Mouse (Mus musculus) intestine, embryonic 15.5 days (tissue): ENCODE measurements around the gene Mgat4b. TPM values are rescaled to one million over a fixed set of nuclear protein-coding genes. Genes with fewer than 3 reads are reported as not detected.

Experiments used
- ATAC-seq: fragments of 200-750 bp; cut with Nextera tagmentation; 2 replicates; pipeline ENCODE4 v1.8.0; 2017; ENCODE audit warnings: moderate TSS enrichment, moderate library complexity
- H3K27ac ChIP-seq: fragments of 300-500 bp; sonication (generic); 2 replicates; pipeline ENCODE4 v1.5.1; 2015; ENCODE audit warnings: mild to moderate bottlenecking, inconsistent platforms
- H3K27me3 ChIP-seq: fragments of 300-500 bp; sonication (generic); replicated peaks from 2 replicates; pipeline ENCODE4 v1.6.1; 2015; ENCODE audit warnings: inconsistent platforms
- H3K36me3 ChIP-seq: fragments of 300-500 bp; sonication (generic); 2 replicates; pipeline ENCODE4 v1.6.1; 2015; ENCODE audit warnings: inconsistent platforms
- H3K4me1 ChIP-seq: fragments of 300-500 bp; sonication (generic); replicated peaks from 2 replicates; pipeline ENCODE4 v1.6.1; 2015; ENCODE audit warnings: inconsistent platforms
- H3K4me2 ChIP-seq: fragments of 300-500 bp; sonication (generic); replicated peaks from 2 replicates; pipeline ENCODE4 v1.6.1; 2015; ENCODE audit warnings: mild to moderate bottlenecking, inconsistent platforms
- H3K4me3 ChIP-seq: fragments of 300-500 bp; sonication (generic); replicated peaks from 2 replicates; pipeline ENCODE4 v1.5.1; 2015; ENCODE audit warnings: inconsistent platforms
- H3K9ac ChIP-seq: fragments of 300-500 bp; sonication (generic); 2 replicates; pipeline ENCODE4 v1.6.1; 2015; ENCODE audit warnings: inconsistent platforms
- H3K9me3 ChIP-seq: fragments of 300-500 bp; sonication (generic); 2 replicates; pipeline ENCODE4 v1.6.1; 2016; ENCODE audit warnings: inconsistent platforms
- WGBS: fragments of 180-500 bp; shearing (Covaris S2); methylation state at CpG from one replicate; pipeline ENCODE4 v1.1.7; 2015; 5-methylcytosine and 5-hydroxymethylcytosine counted together
- polyA plus RNA-seq: library from polyadenylated mRNA; unstranded; fragments of >200 nt; fragmentation: Nextera tagmentation; extraction: Ambion mirVana; gene quantifications from 2 replicates; pipeline ENCODE4 v1.2.1, GENCODE M21; 2015

The Mgat4b gene
- polyA plus RNA-seq, 1 experiment from 2014 or later = 29.5 TPM

GRCm38 (mm10) chr11:50245269-50245668 is 34.6 kb downstream of the Mgat4b start:
- no peaks in the 10 kb centered on the region for H3K9me3 ChIP-seq
- 69% methylated on average over 5 of the region's 5 CpGs for WGBS

GRCm38 (mm10) chr11:50248473-50249171 is 37.9 kb downstream of the Mgat4b start:
- no peaks in the 10 kb centered on the region for H3K27me3 ChIP-seq
- H3K36me3 ChIP-seq = no peaks in the 10 kb centered on the region
- no peak overlapping the region for H3K4me2 ChIP-seq
- no peaks in the 10 kb centered on the region for H3K9me3 ChIP-seq
- WGBS = 67% methylated on average over 7 of the region's 7 CpGs
- H3K4me3 ChIP-seq = no peak overlapping the region
- no peak overlapping the region for H3K27ac ChIP-seq
- no peak overlapping the region for H3K9ac ChIP-seq
- peaks cover 13% of the 10 kb centered on the region; the same call in 1 of the 2 replicates for H3K4me1 ChIP-seq
- no peak for ATAC-seq

More at GRCm38 (mm10) chr11:50245269-50245668, 34.6 kb downstream of the Mgat4b start:
- Histone ChIP-seq H3K27ac (no peak overlapping the region), H3K27me3 (no peaks in the 10 kb centered on the region), H3K36me3 (no peaks in the 10 kb centered on the region), H3K4me1 (no peaks in the 10 kb centered on the region), H3K4me2 (no peak overlapping the region), H3K9ac (no peak overlapping the region), H3K4me3 (no peak overlapping the region)
- no peak for ATAC-seq

GRCm38 (mm10) chr11:50252166-50252565 is 41.5 kb downstream of the Mgat4b start:
- Histone ChIP-seq H3K27me3 (no peaks in the 10 kb centered on the region), H3K27ac (peak overlapping the region; percentile 14; the same call in 1 of the 2 replicates), H3K36me3 (peaks cover 5% of the 10 kb centered on the region; the same call in 1 of the 2 replicates), H3K9me3 (no peaks in the 10 kb centered on the region), H3K9ac (no peak overlapping the region), H3K4me3 (no peak overlapping the region), H3K4me2 (no peak overlapping the region), H3K4me1 (peaks cover 13% of the 10 kb centered on the region; the same call in 1 of the 2 replicates)
- 47% methylated on average over 3 of the region's 3 CpGs for WGBS
- peak; percentile 37; the same call in 1 of the 2 replicates for ATAC-seq

- Histone ChIP-seq H3K36me3 (peaks cover 6% of the 10 kb centered on the region), H3K27ac (peak overlapping the region; percentile 14; the same call in 1 of the 2 replicates), H3K4me1 (peaks cover 13% of the 10 kb centered on the region; the same call in 1 of the 2 replicates), H3K9ac (no peak overlapping the region), H3K9me3 (no peaks in the 10 kb centered on the region), H3K4me2 (peak overlapping the region; percentile 6; the same call in 1 of the 2 replicates), H3K4me3 (no peak overlapping the region), H3K27me3 (no peaks in the 10 kb centered on the region)
- 45% methylated on average over 11 of the region's 11 CpGs for WGBS
- ATAC-seq = peak; percentile 76
Measured at GRCm38 (mm10) chr11:50252684-50253265, 42.1 kb downstream of the Mgat4b start.

GRCm38 (mm10) chr11:50253393-50253792 is 42.7 kb downstream of the Mgat4b start:
- no peaks in the 10 kb centered on the region for H3K27me3 ChIP-seq
- no peak overlapping the region for H3K4me2 ChIP-seq
- H3K27ac ChIP-seq = no peak overlapping the region
- WGBS = 41% methylated on average over 1 of the region's 1 CpGs
- no peak overlapping the region for H3K9ac ChIP-seq
- peaks cover 13% of the 10 kb centered on the region; the same call in 1 of the 2 replicates for H3K4me1 ChIP-seq
- no peak for ATAC-seq
- H3K36me3 ChIP-seq = peaks cover 10% of the 10 kb centered on the region
- H3K4me3 ChIP-seq = no peak overlapping the region
- no peaks in the 10 kb centered on the region for H3K9me3 ChIP-seq

- no peak overlapping the region for H3K9ac ChIP-seq
- H3K4me1 ChIP-seq = peaks cover 13% of the 10 kb centered on the region; the same call in 1 of the 2 replicates
- 69% methylated on average over 12 of the region's 12 CpGs for WGBS
- no peak overlapping the region for H3K4me3 ChIP-seq
- peaks cover 16% of the 10 kb centered on the region for H3K36me3 ChIP-seq
- no peak for ATAC-seq
- H3K9me3 ChIP-seq = no peaks in the 10 kb centered on the region
- H3K4me2 ChIP-seq = no peak overlapping the region
- no peak overlapping the region for H3K27ac ChIP-seq
- H3K27me3 ChIP-seq = no peaks in the 10 kb centered on the region
Measured at GRCm38 (mm10) chr11:50254010-50254580, 43.4 kb downstream of the Mgat4b start.

- H3K9ac ChIP-seq = no peak overlapping the region
- ATAC-seq = no peak
- no peak overlapping the region for H3K4me2 ChIP-seq
- no peaks in the 10 kb centered on the region for H3K27me3 ChIP-seq
- 83% methylated on average over 7 of the region's 7 CpGs for WGBS
- no peaks in the 10 kb centered on the region for H3K9me3 ChIP-seq
- H3K4me3 ChIP-seq = no peak overlapping the region
- H3K27ac ChIP-seq = no peak overlapping the region
- peaks cover 13% of the 10 kb centered on the region; the same call in 1 of the 2 replicates for H3K4me1 ChIP-seq
- H3K36me3 ChIP-seq = peaks cover 35% of the 10 kb centered on the region
Measured at GRCm38 (mm10) chr11:50256615-50257014, 45.9 kb downstream of the Mgat4b start.

GRCm38 (mm10) chr11:50258310-50258709 is 47.6 kb downstream of the Mgat4b start:
- no peak for ATAC-seq
- Histone ChIP-seq H3K4me2 (no peak overlapping the region), H3K9ac (no peak overlapping the region), H3K27me3 (no peaks in the 10 kb centered on the region), H3K4me3 (no peak overlapping the region), H3K4me1 (peaks cover 2% of the 10 kb centered on the region; the same call in 1 of the 2 replicates), H3K9me3 (no peaks in the 10 kb centered on the region), H3K27ac (no peak overlapping the region), H3K36me3 (peaks cover 46% of the 10 kb centered on the region)
- WGBS = 82% methylated on average over 7 of the region's 7 CpGs

- H3K27me3 ChIP-seq = no peaks in the 10 kb centered on the region
- H3K27ac ChIP-seq = no peak overlapping the region
- H3K4me2 ChIP-seq = no peak overlapping the region
- H3K9ac ChIP-seq = no peak overlapping the region
- 87% methylated on average over 4 of the region's 4 CpGs for WGBS
- no peak for ATAC-seq
- no peaks in the 10 kb centered on the region for H3K9me3 ChIP-seq
- no peak overlapping the region for H3K4me3 ChIP-seq
- H3K4me1 ChIP-seq = no peaks in the 10 kb centered on the region
- peaks cover 58% of the 10 kb centered on the region for H3K36me3 ChIP-seq
Measured at GRCm38 (mm10) chr11:50262020-50262419, 51.3 kb downstream of the Mgat4b start.

GRCm38 (mm10) chr11:50263198-50263597 is 52.5 kb downstream of the Mgat4b start:
- no peak overlapping the region for H3K9ac ChIP-seq
- no peak overlapping the region for H3K27ac ChIP-seq
- no peak overlapping the region for H3K4me2 ChIP-seq
- 84% methylated on average over 3 of the region's 3 CpGs for WGBS
- no peaks in the 10 kb centered on the region for H3K9me3 ChIP-seq
- H3K36me3 ChIP-seq = peaks cover 54% of the 10 kb centered on the region
- H3K27me3 ChIP-seq = no peaks in the 10 kb centered on the region
- ATAC-seq = no peak
- no peaks in the 10 kb centered on the region for H3K4me1 ChIP-seq
- H3K4me3 ChIP-seq = no peak overlapping the region

- Histone ChIP-seq H3K4me2 (no peak overlapping the region), H3K4me3 (no peak overlapping the region), H3K9me3 (no peaks in the 10 kb centered on the region), H3K9ac (no peak overlapping the region), H3K4me1 (no peaks in the 10 kb centered on the region), H3K36me3 (peaks cover 31% of the 10 kb centered on the region), H3K27me3 (no peaks in the 10 kb centered on the region), H3K27ac (no peak overlapping the region)
- WGBS = 79% methylated on average over 8 of the region's 8 CpGs
- ATAC-seq = 0 out of 2 replicates have a peak, but pooled peaks have one; percentile 46
Measured at GRCm38 (mm10) chr11:50265931-50266330, 55.2 kb downstream of the Mgat4b start.

GRCm38 (mm10) chr11:50266997-50267396 is 56.3 kb downstream of the Mgat4b start:
- H3K9me3 ChIP-seq = no peaks in the 10 kb centered on the region
- H3K27me3 ChIP-seq = no peaks in the 10 kb centered on the region
- no peaks in the 10 kb centered on the region for H3K4me1 ChIP-seq
- peak; percentile 37; the same call in 1 of the 2 replicates for ATAC-seq
- H3K4me2 ChIP-seq = no peak overlapping the region
- H3K27ac ChIP-seq = no peak overlapping the region
- peaks cover 25% of the 10 kb centered on the region for H3K36me3 ChIP-seq
- no peak overlapping the region for H3K9ac ChIP-seq
- 79% methylated on average over 3 of the region's 3 CpGs for WGBS
- no peak overlapping the region for H3K4me3 ChIP-seq
